Mouse (Mus musculus) heart, adult 2 months (tissue): Measurements from ENCODE around the gene Proser2. TPM values are rescaled to one million over a fixed set of nuclear protein-coding genes. Genes with fewer than 3 reads are reported as not detected.

Source experiments
- DNase-seq, 2 experiments: peaks; one replicate each; pipeline ENCODE4 v3.0.0; 2021
- H3K27ac ChIP-seq: fragments of 200-600 bp; 2 replicates; pipeline ENCODE4 v1.8.1; 2022
- H3K27me3 ChIP-seq: fragments of 200-500 bp; 2 replicates; pipeline ENCODE4 v1.6.1; 2012; ENCODE audit warnings: mild to moderate bottlenecking, low read length, inconsistent platforms, mixed read lengths; ENCODE audit not compliant: control insufficient read depth, insufficient read depth
- H3K36me3 ChIP-seq: fragments of 200-500 bp; 2 replicates; pipeline ENCODE4 v1.6.1; 2012; ENCODE audit warnings: low read length, inconsistent platforms; ENCODE audit not compliant: control insufficient read depth, insufficient read depth
- H3K4me1 ChIP-seq: fragments of 200-500 bp; 2 replicates; pipeline ENCODE4 v1.6.1; 2011; ENCODE audit warnings: low read length; ENCODE audit not compliant: control insufficient read depth, insufficient read depth
- H3K4me3 ChIP-seq: fragments of 200-600 bp; 2 replicates; pipeline ENCODE4 v1.8.1; 2022
- H3K79me2 ChIP-seq: fragments of 200-500 bp; replicated peaks from 2 replicates; pipeline ENCODE4 v1.6.1; 2012; ENCODE audit warnings: mild to moderate bottlenecking, inconsistent platforms, low read length, moderate library complexity, mixed read lengths; ENCODE audit not compliant: control insufficient read depth, insufficient read depth
- H3K9ac ChIP-seq: fragments of 200-500 bp; 2 replicates; pipeline ENCODE4 v1.6.1; 2012; ENCODE audit warnings: low read depth, mild to moderate bottlenecking, control low read depth, inconsistent platforms, low read length, mixed read lengths
- CTCF ChIP-seq: fragments of 200-600 bp; IDR thresholded peaks from 2 replicates; pipeline ENCODE4 v1.8.1; 2022; ENCODE audit warnings: antibody characterized with exemption, mild to moderate bottlenecking, moderate library complexity
- EP300 ChIP-seq: fragments of 200-500 bp; IDR thresholded peaks from 2 replicates; pipeline ENCODE4 v1.6.1; 2011; ENCODE audit warnings: low read depth, low read length, control low read depth; ENCODE audit not compliant: insufficient read depth
- POLR2A ChIP-seq: fragments of 200-500 bp; IDR thresholded peaks from 2 replicates; pipeline ENCODE4 v1.6.1; 2011; ENCODE audit warnings: mild to moderate bottlenecking, low read depth, low read length, control low read depth; ENCODE audit not compliant: insufficient read depth
- WGBS: fragments of 180-500 bp; shearing (Covaris S2); methylation state at CpG from one replicate; pipeline ENCODE4 v1.1.7; 2018; 5-methylcytosine and 5-hydroxymethylcytosine counted together
- intact Hi-C: fragments of 180-260 bp; cut with DNase I; formaldehyde crosslinking; loops from one replicate; pipeline ENCODE4 v1.15.1; 2025
- polyA plus RNA-seq: library from polyadenylated mRNA; depleted of rRNA; stranded (reverse); fragments of >200 nt; gene quantifications from 2 replicates; pipeline ENCODE4 v1.2.3, GENCODE M21; 2012
- total RNA-seq, 2 experiments: library from RNA; stranded (reverse); gene quantifications; 2 replicates each; pipeline ENCODE4 v1.2.3; 2021

The Proser2 gene
- total and polyA plus RNA-seq, 3 experiments: 4.7 to 16.6 (median 12.2) TPM

GRCm38 (mm10) chr2:6159219-6159618, 29.2 kb upstream of the Proser2 start:
- H3K9ac ChIP-seq: no peak overlapping the region
- no peak overlapping the region for H3K4me3 ChIP-seq
- no peaks in the 10 kb centered on the region for H3K27me3 ChIP-seq
- TF ChIP-seq CTCF (no peak), EP300 (no peak), POLR2A (no peak)
- H3K4me1 ChIP-seq: 0 out of 2 replicates have a peak, but pooled peaks cover 2% of the 10 kb centered on the region
- H3K27ac ChIP-seq: no peak overlapping the region
- no peaks in the 10 kb centered on the region for H3K79me2 ChIP-seq
- no peak for DNase-seq
- H3K36me3 ChIP-seq: no peaks in the 10 kb centered on the region
- intact Hi-C loops: no loop called here
- 90% methylated on average over 9 of the region's 9 CpGs for WGBS

GRCm38 (mm10) chr2:6157635-6158034, 27.6 kb upstream of the Proser2 start:
- no peak for TF ChIP-seq EP300
- no peak for TF ChIP-seq CTCF
- TF ChIP-seq POLR2A: no peak
- intact Hi-C loops: no loop called here

GRCm38 (mm10) chr2:6157208-6157607, 27.2 kb upstream of the Proser2 start:
- H3K79me2 ChIP-seq: no peaks in the 10 kb centered on the region
- H3K36me3 ChIP-seq: no peaks in the 10 kb centered on the region
- 92% methylated on average over 4 of the region's 4 CpGs for WGBS
- TF ChIP-seq EP300 (no peak), CTCF (no peak), POLR2A (no peak)
- no peak for DNase-seq
- H3K27me3 ChIP-seq: no peaks in the 10 kb centered on the region
- H3K4me3 ChIP-seq: no peak overlapping the region
- no peak overlapping the region for H3K27ac ChIP-seq
- H3K9ac ChIP-seq: no peak overlapping the region
- no peaks in the 10 kb centered on the region for H3K4me1 ChIP-seq
- intact Hi-C loops: no loop called here

More at GRCm38 (mm10) chr2:6157635-6158034, 27.6 kb upstream of the Proser2 start:
- 79% methylated on average over 7 of the region's 7 CpGs for WGBS
- Histone ChIP-seq H3K4me1 (0 out of 2 replicates have a peak, but pooled peaks cover 2% of the 10 kb centered on the region), H3K9ac (no peak overlapping the region), H3K36me3 (no peaks in the 10 kb centered on the region), H3K27me3 (no peaks in the 10 kb centered on the region), H3K79me2 (no peaks in the 10 kb centered on the region), H3K4me3 (no peak overlapping the region), H3K27ac (no peak overlapping the region)
- no peak for DNase-seq

- no peak overlapping the region for H3K9ac ChIP-seq
- DNase-seq: no peak
- H3K36me3 ChIP-seq: no peaks in the 10 kb centered on the region
- no peaks in the 10 kb centered on the region for H3K4me1 ChIP-seq
- H3K4me3 ChIP-seq: no peak overlapping the region
- H3K79me2 ChIP-seq: no peaks in the 10 kb centered on the region
- TF ChIP-seq POLR2A: no peak
- no peak for TF ChIP-seq EP300
- no peak for TF ChIP-seq CTCF
- H3K27ac ChIP-seq: no peak overlapping the region
- 92% methylated on average over 5 of the region's 5 CpGs for WGBS
- no peaks in the 10 kb centered on the region for H3K27me3 ChIP-seq
- intact Hi-C loops: no loop called here
Observed at GRCm38 (mm10) chr2:6149801-6150200, 19.8 kb upstream of the Proser2 start.

- H3K27ac ChIP-seq: no peak overlapping the region
Observed at GRCm38 (mm10) chr2:6146901-6147300, 16.9 kb upstream of the Proser2 start.

GRCm38 (mm10) chr2:6146257-6146656, 16.2 kb upstream of the Proser2 start:
- Histone ChIP-seq H3K36me3 (no peaks in the 10 kb centered on the region), H3K27me3 (no peaks in the 10 kb centered on the region), H3K4me1 (no peaks in the 10 kb centered on the region), H3K4me3 (no peak overlapping the region), H3K27ac (no peak overlapping the region), H3K9ac (no peak overlapping the region), H3K79me2 (no peaks in the 10 kb centered on the region)
- 86% methylated on average over 4 of the region's 4 CpGs for WGBS
- intact Hi-C loops: no loop called here
- DNase-seq: no peak
- TF ChIP-seq POLR2A (no peak), EP300 (no peak), CTCF (no peak)

More at GRCm38 (mm10) chr2:6146901-6147300, 16.9 kb upstream of the Proser2 start:
- no peaks in the 10 kb centered on the region for H3K27me3 ChIP-seq
- H3K79me2 ChIP-seq: no peaks in the 10 kb centered on the region
- no peak for DNase-seq
- no peaks in the 10 kb centered on the region for H3K4me1 ChIP-seq
- H3K36me3 ChIP-seq: no peaks in the 10 kb centered on the region
- H3K4me3 ChIP-seq: no peak overlapping the region
- 66% methylated on average over 7 of the region's 7 CpGs for WGBS
- no peak overlapping the region for H3K9ac ChIP-seq
- no peak for TF ChIP-seq CTCF
- TF ChIP-seq EP300: no peak
- TF ChIP-seq POLR2A: no peak
- intact Hi-C loops: no loop called here
